Mouse (Mus musculus) layer of hippocampus, postnatal 25 days (tissue): ENCODE data around the gene Vps13c. TPM values are rescaled to one million over a fixed set of nuclear protein-coding genes. Genes with fewer than 3 reads are reported as not detected.
A peak's percentile ranks its signal among the peaks of the same experiment; 100 is the strongest.

Experiments used
- DNase-seq, 2 experiments: peaks; one replicate each; pipeline ENCODE4 v3.0.0; 2022; ENCODE audit warnings: mixed read lengths in 2 of 2, low spot score in 1 of 2; ENCODE audit errors: extremely low spot score in 1 of 2
- total RNA-seq, 2 experiments: library from RNA; stranded (reverse); gene quantifications; 2 replicates each; pipeline ENCODE4 v1.2.3; 2021

Gene Vps13c
- total RNA-seq, 2 experiments from 2014 or later = 85.7 to 110 TPM

- peak; percentile 50 to 64 for DNase-seq
Measured at GRCm38 (mm10) chr9:67830411-67831358, 9.5 kb upstream of the Vps13c start.

GRCm38 (mm10) chr9:67831359-67832045 is 8.7 kb upstream of the Vps13c start:
- DNase-seq = peak in 1 of 2 experiments; percentile 27

GRCm38 (mm10) chr9:67832046-67832605 is 8.1 kb upstream of the Vps13c start, which contains the start of gene C2cd4a:
Gene C2cd4a (minus strand): TSS chr9:67832330.
- no peak for DNase-seq

GRCm38 (mm10) chr9:67834535-67834934 is 5.7 kb upstream of the Vps13c start:
- no peak for DNase-seq

GRCm38 (mm10) chr9:67837311-67837710 is 2.9 kb upstream of the Vps13c start:
- DNase-seq = no peak

- no peak for DNase-seq
Measured at GRCm38 (mm10) chr9:67842797-67843196, 2.6 kb downstream of the Vps13c start.

GRCm38 (mm10) chr9:67845012-67845411 is 4.8 kb downstream of the Vps13c start:
- no peak for DNase-seq

- no peak for DNase-seq
Measured at GRCm38 (mm10) chr9:67845648-67846047, 5.5 kb downstream of the Vps13c start.

- DNase-seq = no peak
Measured at GRCm38 (mm10) chr9:67846089-67846488, 5.9 kb downstream of the Vps13c start.

- no peak for DNase-seq
Measured at GRCm38 (mm10) chr9:67847606-67848005, 7.4 kb downstream of the Vps13c start.

- DNase-seq = no peak
Measured at GRCm38 (mm10) chr9:67849397-67849796, 9.2 kb downstream of the Vps13c start.

GRCm38 (mm10) chr9:67849846-67850245 is 9.7 kb downstream of the Vps13c start:
- DNase-seq = no peak

GRCm38 (mm10) chr9:67851150-67851549 is 11.0 kb downstream of the Vps13c start:
- no peak for DNase-seq

GRCm38 (mm10) chr9:67860273-67860672 is 20.1 kb downstream of the Vps13c start:
- no peak for DNase-seq

- DNase-seq = no peak
Measured at GRCm38 (mm10) chr9:67863332-67863731, 23.1 kb downstream of the Vps13c start.

- DNase-seq = no peak
Measured at GRCm38 (mm10) chr9:67864011-67864410, 23.8 kb downstream of the Vps13c start.

GRCm38 (mm10) chr9:67865411-67865810 is 25.2 kb downstream of the Vps13c start:
- DNase-seq = no peak

GRCm38 (mm10) chr9:67867411-67867810 is 27.2 kb downstream of the Vps13c start:
- no peak for DNase-seq

- no peak for DNase-seq
Measured at GRCm38 (mm10) chr9:67869691-67870450, 29.7 kb downstream of the Vps13c start.

- no peak for DNase-seq
Measured at GRCm38 (mm10) chr9:67874522-67875222, 34.5 kb downstream of the Vps13c start.
